Mouse (Mus musculus) Patski (cell line): ENCODE measurements around the gene Armc2. TPM values are rescaled to one million over a fixed set of nuclear protein-coding genes. Genes with fewer than 3 reads are reported as not detected.
A peak's percentile ranks its signal among the peaks of the same experiment; 100 is the strongest.

ENCODE experiments used
- ATAC-seq: fragments of 100-300 bp; one replicate; pipeline ENCODE4 v1.8.0; 2021
- CTCF ChIA-PET: fragments of 350-600 bp; sonication (Branson Sonifier 250); formaldehyde crosslinking; loops from one replicate; lab custom pipeline; 2022; ENCODE audit warnings: inconsistent platforms; lab: Charles Lee
- POLR2A ChIA-PET: fragments of 350-600 bp; sonication (Branson Sonifier 250); formaldehyde crosslinking; loops from one replicate; lab custom pipeline; 2022; ENCODE audit warnings: antibody characterized with exemption, inconsistent platforms; lab: Charles Lee
- DNase-seq: peaks from one replicate; pipeline ENCODE4 v3.0.0-alpha.2; 2011; ENCODE audit warnings: low read depth, low spot score
- H3K27me3 ChIP-seq: fragments of 371-371 bp; one replicate; pipeline ENCODE4 v1.5.1; 2021
- CTCF ChIP-seq: fragments of 100-300 bp; IDR thresholded peaks from one replicate; pipeline ENCODE4 v1.5.1; 2021
- in situ Hi-C: fragments of 300-500 bp; cut with MboI; formaldehyde crosslinking; loops from 3 replicates; pipeline ENCODE4 v1.11.1; 2018; ENCODE audit warnings: low pct_unique_long_range_greater_than_20kb, mixed read lengths
- polyA plus RNA-seq: library from polyadenylated mRNA; unstranded; gene quantifications from one replicate; pipeline ENCODE4 v1.2.3, GENCODE M21; 2021

Gene Armc2
- polyA plus RNA-seq, 1 experiment from 2014 or later: 1.6 TPM

- H3K27me3 ChIP-seq: no peaks in the 10 kb centered on the region
- TF ChIP-seq CTCF: no peak
- ChIA-PET POLR2A (interaction anchor here (0.7 to 1.5 kb wide), 2 partner anchors 30 to 86 kb away, joined by 3 to 5 read pairs; no protein-coding TSS in a partner anchor), CTCF (no interaction called here)
- no peak for ATAC-seq
- in situ Hi-C loops: no loop called here
- DNase-seq: no peak
Measured at GRCm38 (mm10) chr10:41939090-41939489, 79.2 kb downstream of the Armc2 start.

DNA sequence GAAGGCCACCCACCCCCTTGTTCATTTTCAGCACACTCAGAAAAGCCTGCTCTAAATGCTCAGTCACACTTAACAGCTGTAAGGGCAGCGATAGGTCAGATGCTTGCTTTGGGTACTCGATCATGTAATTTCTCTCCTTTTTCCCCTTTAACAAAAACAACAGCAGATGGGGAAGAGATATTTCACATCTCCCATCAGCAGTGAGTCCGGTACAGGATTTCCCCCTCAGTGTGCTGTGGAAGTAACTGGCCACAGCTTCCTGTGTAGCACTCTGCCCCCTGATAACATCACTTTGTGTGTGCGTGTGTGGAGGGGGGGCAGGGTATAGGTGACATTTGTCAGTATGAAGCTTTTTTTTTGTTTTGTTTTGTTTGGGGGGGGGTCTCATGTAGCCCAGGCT lies 81.1 kb downstream of the Armc2 start:
- in situ Hi-C loops: no loop called here
- POLR2A ChIA-PET: no interaction called here
- TF ChIP-seq CTCF: no peak
- CTCF ChIA-PET: interaction anchor here (0.8 to 1.5 kb wide), 4 partner anchors 8 to 133 kb away, joined by 3 to 4 read pairs (median 3); no protein-coding TSS in a partner anchor
- ATAC-seq: no peak
- DNase-seq: no peak
- H3K27me3 ChIP-seq: no peaks in the 10 kb centered on the region

DNA sequence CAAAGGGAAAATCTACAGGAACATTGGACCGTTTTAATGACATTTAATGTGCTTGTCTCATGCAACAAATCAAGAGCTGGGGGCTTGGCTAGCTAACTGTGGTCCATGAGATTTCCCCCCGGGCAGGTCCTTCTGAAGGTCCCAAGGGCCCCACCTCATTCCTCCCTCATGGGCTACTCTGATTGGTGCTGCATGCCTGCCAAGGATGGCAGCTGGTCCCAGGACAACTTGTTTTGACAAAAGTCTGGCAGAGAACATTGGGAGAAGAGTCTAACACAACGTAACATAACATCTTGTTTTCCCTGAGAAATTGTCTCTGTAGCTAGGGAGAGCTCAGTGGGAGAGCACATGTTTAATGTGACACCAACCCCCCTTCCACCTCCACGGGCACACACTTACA lies 82.1 kb downstream of the Armc2 start:
- DNase-seq: no peak
- in situ Hi-C loops: no loop called here
- TF ChIP-seq CTCF: no peak
- CTCF ChIA-PET: interaction anchor here (1.2 to 1.5 kb wide), 2 partner anchors 9 to 11 kb away, joined by 3 to 4 read pairs; no protein-coding TSS in a partner anchor
- POLR2A ChIA-PET: no interaction called here
- no peaks in the 10 kb centered on the region for H3K27me3 ChIP-seq
- ATAC-seq: no peak

DNA sequence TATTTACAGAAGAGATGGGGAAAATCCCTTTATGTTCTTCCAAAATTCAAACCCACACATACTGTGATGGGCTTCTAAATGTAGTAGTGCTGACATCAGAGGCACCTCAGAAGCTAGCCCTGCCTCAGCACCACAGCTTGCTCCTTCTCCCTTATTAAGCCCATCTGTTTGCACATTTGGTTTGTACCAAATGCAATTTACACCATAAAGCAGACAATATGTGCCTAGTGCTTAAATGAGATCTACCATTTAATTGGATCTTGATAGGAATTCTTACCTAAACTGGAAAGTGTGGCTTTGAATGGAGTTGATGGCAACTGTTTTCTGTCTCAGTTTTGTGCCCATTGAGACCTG lies 82.8 kb downstream of the Armc2 start:
- POLR2A ChIA-PET: interaction anchor here (0.6 kb wide), 1 partner anchor 1723 kb away, joined by 3 read pairs; no protein-coding TSS in a partner anchor
- ATAC-seq (no peak), DNase-seq (no peak)
- no peaks in the 10 kb centered on the region for H3K27me3 ChIP-seq
- TF ChIP-seq CTCF: no peak
- in situ Hi-C loops: no loop called here
- CTCF ChIA-PET: interaction anchor here (1.2 to 1.4 kb wide), 3 partner anchors 8 to 48 kb away, joined by 3 to 4 read pairs (median 3); no protein-coding TSS in a partner anchor

GRCm38 (mm10) chr10:41934633-41935475 lies 83.4 kb downstream of the Armc2 start:
- ChIA-PET POLR2A (interaction anchor here (0.6 kb wide), 1 partner anchor 1724 kb away, joined by 3 read pairs; no protein-coding TSS in a partner anchor), CTCF (interaction anchor here (1.2 to 1.4 kb wide), 4 partner anchors 9 to 47 kb away, joined by 3 to 4 read pairs (median 4); no protein-coding TSS in a partner anchor)
- in situ Hi-C loops: no loop called here
- DNase-seq (peak; percentile 86), ATAC-seq (peak; percentile 93)
- TF ChIP-seq CTCF: no peak
- no peaks in the 10 kb centered on the region for H3K27me3 ChIP-seq

- H3K27me3 ChIP-seq: no peaks in the 10 kb centered on the region
- no peak for TF ChIP-seq CTCF
- in situ Hi-C loops: no loop called here
- DNase-seq (no peak), ATAC-seq (no peak)
- POLR2A ChIA-PET: no interaction called here
- CTCF ChIA-PET: interaction anchor here (0.8 to 1.4 kb wide), 2 partner anchors 26 to 52 kb away, joined by 3 to 4 read pairs; no protein-coding TSS in a partner anchor
Measured at GRCm38 (mm10) chr10:41933536-41933935, 84.7 kb downstream of the Armc2 start.

DNA sequence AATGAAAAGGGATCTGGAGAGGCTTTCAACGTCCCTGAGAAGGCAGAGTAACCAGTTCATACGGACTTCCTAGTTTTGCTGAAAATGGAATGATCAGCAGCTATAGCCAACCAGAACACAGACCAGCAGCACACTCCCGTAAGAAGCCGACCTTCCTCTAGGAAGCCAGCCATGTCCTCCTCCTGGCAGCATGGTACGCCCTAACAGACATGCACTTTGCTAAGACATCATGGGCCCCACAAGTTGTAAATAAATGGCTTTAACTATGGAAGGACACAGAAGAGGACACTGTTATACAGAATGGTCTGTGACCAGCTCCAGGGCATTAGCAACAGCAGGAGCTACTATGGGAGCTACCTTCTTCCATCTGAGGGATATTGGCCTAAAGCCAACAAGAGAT lies 85.3 kb downstream of the Armc2 start:
- H3K27me3 ChIP-seq: no peaks in the 10 kb centered on the region
- POLR2A ChIA-PET: no interaction called here
- no peak for ATAC-seq
- DNase-seq: no peak
- TF ChIP-seq CTCF: no peak
- CTCF ChIA-PET: interaction anchor here (0.8 kb wide), 1 partner anchor 51 kb away, joined by 3 read pairs; no protein-coding TSS in a partner anchor
- in situ Hi-C loops: no loop called here

DNA sequence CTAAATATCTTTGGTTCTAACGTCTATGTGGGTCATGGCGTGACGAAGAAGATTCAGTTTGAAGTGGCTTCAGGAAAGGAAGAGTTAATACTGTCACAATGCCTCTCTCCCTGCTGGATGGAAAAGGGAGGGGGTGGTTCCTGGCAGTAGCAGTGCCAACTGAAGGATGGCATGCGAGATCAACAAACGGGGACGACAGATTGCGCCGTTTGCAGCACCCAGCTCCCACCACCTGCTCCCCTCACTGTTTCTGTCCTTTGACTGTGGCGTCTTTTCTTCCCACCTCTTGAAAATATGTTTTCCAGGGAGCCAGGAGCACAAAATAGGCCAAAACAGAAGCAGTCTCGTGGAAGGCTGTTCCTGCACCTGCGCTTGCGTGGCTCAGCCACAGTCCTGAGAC lies 86.3 kb downstream of the Armc2 start:
- CTCF ChIA-PET: no interaction called here
- ATAC-seq: no peak
- TF ChIP-seq CTCF: no peak

DNA sequence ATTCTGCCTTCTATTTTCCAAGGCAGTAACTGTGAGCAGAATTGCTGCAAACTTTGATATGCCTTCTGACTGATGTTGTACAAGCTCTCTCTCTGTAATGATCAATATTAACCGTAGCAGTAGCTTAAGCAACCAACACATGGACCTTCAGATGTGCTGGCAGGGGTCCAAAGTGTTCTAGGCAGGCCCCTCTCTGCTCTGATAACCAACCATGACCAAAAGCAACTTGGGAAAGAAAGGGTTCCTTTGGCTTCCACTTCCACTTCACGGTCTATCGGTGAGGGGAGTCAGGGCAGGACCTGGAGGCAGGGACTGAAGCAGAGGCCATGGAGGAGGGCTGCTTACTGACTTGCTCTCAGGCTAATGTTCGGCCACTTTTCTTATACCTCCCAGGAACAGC lies 87.3 kb downstream of the Armc2 start:
- TF ChIP-seq CTCF: no peak
- in situ Hi-C loops: no loop called here
- CTCF ChIA-PET: interaction anchor here (1.4 kb wide), 1 partner anchor 44 kb away, joined by 3 read pairs; no protein-coding TSS in a partner anchor

More for the DNA sequence above, 86.3 kb downstream of the Armc2 start:
- H3K27me3 ChIP-seq: no peaks in the 10 kb centered on the region
- POLR2A ChIA-PET: no interaction called here
- in situ Hi-C loops: no loop called here
- DNase-seq: no peak

GRCm38 (mm10) chr10:41926726-41927125 lies 91.5 kb downstream of the Armc2 start:
- ChIA-PET CTCF (no interaction called here), POLR2A (no interaction called here)
- in situ Hi-C loops: no loop called here
- no peak for TF ChIP-seq CTCF
- DNase-seq (no peak), ATAC-seq (no peak)
- H3K27me3 ChIP-seq: no peaks in the 10 kb centered on the region

More for the DNA sequence above, 87.3 kb downstream of the Armc2 start:
- DNase-seq (no peak), ATAC-seq (no peak)
- no peaks in the 10 kb centered on the region for H3K27me3 ChIP-seq
- POLR2A ChIA-PET: no interaction called here
